Mouse (Mus musculus) stomach, postnatal 0 days (tissue): Measurements from ENCODE around the gene Pbx4.

Experiments
- CTCF ChIP-seq: IDR thresholded peaks from 2 replicates; pipeline ENCODE4 v1.5.1; 2016; ENCODE audit warnings: antibody characterized with exemption, low read depth, mild to moderate bottlenecking, moderate library complexity
- EP300 ChIP-seq: optimal IDR thresholded peaks from 2 replicates; pipeline ENCODE3; 2016; ENCODE audit warnings: antibody characterized with exemption

GRCm38 (mm10) chr8:69918506-69918905, 86.2 kb downstream of the Pbx4 start:
- no peak for TF ChIP-seq CTCF
- TF ChIP-seq EP300 = no peak
